In the genomic region with DNA sequence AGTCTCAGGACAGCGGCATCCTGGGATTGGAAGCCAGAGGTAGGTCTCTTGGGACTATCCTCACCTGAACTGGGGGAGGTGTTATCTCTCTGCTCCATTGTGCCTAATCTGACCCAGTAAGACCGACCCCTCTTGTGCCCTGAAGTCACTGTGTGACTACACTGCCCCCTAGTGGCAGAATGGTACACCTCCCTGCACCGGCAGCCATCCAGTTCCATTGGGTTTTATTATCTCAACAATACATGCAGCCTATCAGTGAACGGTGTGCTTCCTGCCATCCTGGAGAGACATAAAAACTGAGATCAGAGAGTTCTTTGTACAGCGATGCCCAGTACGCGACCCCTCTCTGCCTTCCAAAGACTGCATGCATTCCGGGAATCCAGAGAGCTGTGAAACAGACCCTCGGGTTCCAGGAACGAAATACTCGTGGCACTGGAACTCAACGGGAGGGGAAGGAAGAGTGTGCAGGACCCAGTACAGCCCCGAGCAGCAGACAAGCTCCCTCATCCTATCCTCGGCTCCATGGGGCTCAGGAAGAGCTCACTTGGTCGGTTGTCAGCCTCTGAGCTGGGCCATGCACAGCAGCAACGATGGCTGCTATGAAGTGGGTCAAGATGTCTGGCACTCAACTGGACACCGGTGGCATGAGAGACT, we compare ENCODE assay signal across 7 mouse cellular contexts. TPM values are rescaled to one million over a fixed set of nuclear protein-coding genes. Genes with fewer than 3 reads are reported as not detected.
A peak's percentile ranks its signal among the peaks of the same experiment; 100 is the strongest.
DNase-seq lines count a peak whose midpoint lies in the region; ATAC-seq lines count a peak whose summit lies in the region.

No protein-coding gene starts in this region.

- ATAC-seq in intestine, embryonic 14.5 days (replicated peaks; ENCODE audit: low FRiP score, low TSS enrichment, low read depth) = peak; percentile 55; the same call in 1 of the 2 replicates

- H3K27me3 ChIP-seq in intestine, embryonic 14.5 days (replicated peaks; ENCODE audit: control insufficient read depth, insufficient read depth, low read length) = no peaks in the 10 kb centered on the region
- H3K27me3 ChIP-seq in midbrain, embryonic 10.5 days (ENCODE audit: low read depth, poor library complexity, severe bottlenecking) = no peaks in the 10 kb centered on the region

- no peaks in the 10 kb centered on the region for H3K36me3 ChIP-seq in intestine, embryonic 14.5 days (ENCODE audit: control insufficient read depth, insufficient read depth, low read length)
- no peaks in the 10 kb centered on the region for H3K36me3 ChIP-seq in midbrain, embryonic 10.5 days

- H3K4me1 ChIP-seq in intestine, embryonic 14.5 days (replicated peaks; ENCODE audit: control insufficient read depth, insufficient read depth, low read length) = no peaks in the 10 kb centered on the region
- peaks cover 9% of the 10 kb centered on the region; the same call in 1 of the 2 replicates for H3K4me1 ChIP-seq in midbrain, embryonic 10.5 days

- 28% methylated on average over 17 of the region's 17 CpGs for WGBS in intestine, embryonic 14.5 days
- 39% methylated on average over 17 of the region's 17 CpGs for WGBS in midbrain, embryonic 10.5 days

- DNase-seq in adrenal gland, adult 2 months = peak; percentile 71
- DNase-seq in embryo, embryonic 11 days = peak; percentile 90
- peak; percentile 59 to 60 for DNase-seq in gastrocnemius, postnatal 36 days
- DNase-seq in intestine, embryonic 14.5 days (ENCODE audit: low spot score) = peak; percentile 88
- peak; percentile 78 to 79 for DNase-seq in left cerebral cortex, postnatal 14 days (ENCODE audit: low spot score in 2 of 2)
- peak; percentile 83 for DNase-seq in midbrain, embryonic 10.5 days (ENCODE audit: low spot score)
- DNase-seq in right cerebral cortex, postnatal 36 days (ENCODE audit: low spot score in 2 of 2) = peak; percentile 61 to 64

- H3K9ac ChIP-seq in intestine, embryonic 14.5 days (ENCODE audit: low read length) = no peak overlapping the region

- H3K4me3 ChIP-seq in intestine, embryonic 14.5 days (ENCODE audit: low read depth, low read length) = no peak overlapping the region; the same call in 1 of the 2 replicates
- H3K4me3 ChIP-seq in midbrain, embryonic 10.5 days = peak overlapping the region; percentile 22; the same call in 1 of the 2 replicates

- no peaks in the 10 kb centered on the region for H3K9me3 ChIP-seq in intestine, embryonic 14.5 days (ENCODE audit: control insufficient read depth, low read length)
- no peaks in the 10 kb centered on the region for H3K9me3 ChIP-seq in midbrain, embryonic 10.5 days (replicated peaks)

- no peak overlapping the region for H3K27ac ChIP-seq in intestine, embryonic 14.5 days (ENCODE audit: low read depth)
- H3K27ac ChIP-seq in midbrain, embryonic 10.5 days (replicated peaks) = no peak overlapping the region

- intact Hi-C loops in gastrocnemius, postnatal 36 days (cut with DNase I) = loop anchor here (1.0 kb wide), 1 partner anchor 186 kb away; no protein-coding TSS in a partner anchor
- intact Hi-C loops in left cerebral cortex, postnatal 14 days (cut with DNase I) = loop anchor here (2.0 kb wide), 1 partner anchor 187 kb away; no protein-coding TSS in a partner anchor

- H3K4me2 ChIP-seq in intestine, embryonic 14.5 days (ENCODE audit: low read length) = peak overlapping the region; percentile 37

RNA-seq across cellular contexts. Expression of gene Slc19a1, which starts 10.5 kb away (rescaled TPM):
- 10 to 100 TPM; 17.4 to 24.1 TPM for total RNA-seq in adrenal gland, adult 2 months (2021)
- 103 and 105 TPM in 2 replicates for polyA plus RNA-seq in adrenal gland, adult 2 months (2012; rRNA removed)
- 1 to 10 TPM; 5.9 to 7.7 TPM for total RNA-seq in gastrocnemius, postnatal 36 days (2021)
- 45.2 and 50.2 TPM in 2 replicates for polyA plus RNA-seq in intestine, embryonic 14.5 days (2014; fragmentation: Nextera tagmentation; extraction: Ambion mirVana)
- total RNA-seq in left cerebral cortex, postnatal 14 days (2021) = 10 to 100 TPM; 27.9 to 28.4 TPM
- polyA plus RNA-seq in midbrain, embryonic 10.5 days (2016; fragmentation: Nextera tagmentation; extraction: Ambion mirVana) = 37.2 and 37.9 TPM in 2 replicates

RNA-seq across cellular contexts. Expression of gene Pcbp3, which starts 59.8 kb away (rescaled TPM):
- 10 to 100 TPM; 30.2 to 40.3 TPM for total RNA-seq in adrenal gland, adult 2 months (2021)
- 22.9 and 25.6 TPM in 2 replicates for polyA plus RNA-seq in adrenal gland, adult 2 months (2012; rRNA removed)
- 1 to 10 TPM; 2.6 to 2.7 TPM for total RNA-seq in gastrocnemius, postnatal 36 days (2021)
- 29.0 and 30.3 TPM in 2 replicates for polyA plus RNA-seq in intestine, embryonic 14.5 days (2014; fragmentation: Nextera tagmentation; extraction: Ambion mirVana)
- total RNA-seq in left cerebral cortex, postnatal 14 days (2021) = 10 to 100 TPM; 63.0 to 69.9 TPM
- 83.1 and 85.4 TPM in 2 replicates for polyA plus RNA-seq in midbrain, embryonic 10.5 days (2016; fragmentation: Nextera tagmentation; extraction: Ambion mirVana)

Comparison
In these comparisons a context has a peak if more than half of its experiments do, and no peak if none do; other contexts are left out.
1. RNA of gene Pcbp3, which starts 59.8 kb away (total RNA-seq): 63.0 to 69.9 TPM in left cerebral cortex, postnatal 14 days and 30.2 to 40.3 TPM in adrenal gland, adult 2 months; 2.6 to 2.7 TPM in gastrocnemius, postnatal 36 days; every median in the first group is over 4 times any median in the second.
2. Peak in every context shown above with its lines, with median percentiles within 50 percentile points of each other: DNase-seq.